Mouse (Mus musculus) lung, embryonic 16.5 days (tissue): ENCODE measurements around the gene Smco3. TPM values are rescaled to one million over a fixed set of nuclear protein-coding genes. Genes with fewer than 3 reads are reported as not detected.
A peak's percentile ranks its signal among the peaks of the same experiment; 100 is the strongest.

Experiments used
- ATAC-seq: fragments of 200-750 bp; cut with Nextera tagmentation; 2 replicates; pipeline ENCODE4 v1.8.0; 2017; ENCODE audit warnings: low read depth, mild to moderate bottlenecking, moderate library complexity
- H3K27ac ChIP-seq: fragments of 300-500 bp; sonication (generic); 2 replicates; pipeline ENCODE4 v1.5.1; 2014; ENCODE audit warnings: mild to moderate bottlenecking, control low read depth, low read length
- H3K27me3 ChIP-seq: fragments of 300-500 bp; sonication (generic); 2 replicates; pipeline ENCODE4 v1.6.1; 2014; ENCODE audit warnings: low read depth, low read length, mixed read lengths; ENCODE audit not compliant: control insufficient read depth, insufficient read depth
- H3K36me3 ChIP-seq: fragments of 300-500 bp; sonication (generic); 2 replicates; pipeline ENCODE4 v1.6.1; 2014; ENCODE audit warnings: low read length; ENCODE audit not compliant: control insufficient read depth, insufficient read depth
- H3K4me1 ChIP-seq: fragments of 300-500 bp; sonication (generic); replicated peaks from 2 replicates; pipeline ENCODE4 v1.6.1; 2014; ENCODE audit warnings: low read length, mixed read lengths; ENCODE audit not compliant: control insufficient read depth, insufficient read depth
- H3K4me2 ChIP-seq: fragments of 300-500 bp; sonication (generic); 2 replicates; pipeline ENCODE4 v1.6.1; 2014; ENCODE audit warnings: low read depth, low read length, control low read depth
- H3K4me3 ChIP-seq: fragments of 300-500 bp; sonication (generic); 2 replicates; pipeline ENCODE4 v1.5.1; 2014; ENCODE audit warnings: mild to moderate bottlenecking, low read length, control low read depth
- H3K9ac ChIP-seq: fragments of 300-500 bp; sonication (generic); 2 replicates; pipeline ENCODE4 v1.6.1; 2014; ENCODE audit warnings: low read length, control low read depth
- H3K9me3 ChIP-seq: fragments of 300-500 bp; sonication (generic); 2 replicates; pipeline ENCODE4 v1.6.1; 2016; ENCODE audit warnings: low read length; ENCODE audit not compliant: control insufficient read depth
- WGBS: fragments of 180-500 bp; shearing (Covaris S2); extraction: QIAGEN DNeasy Blood & Tissue Kit; methylation state at CpG from one replicate; pipeline ENCODE4 v1.1.7; 2014; 5-methylcytosine and 5-hydroxymethylcytosine counted together
- polyA plus RNA-seq: library from polyadenylated mRNA; unstranded; fragments of >200 nt; fragmentation: Nextera tagmentation; extraction: Ambion mirVana; gene quantifications from 2 replicates; pipeline ENCODE4 v1.2.1, GENCODE M21; 2015

The Smco3 gene
- polyA plus RNA-seq, 1 experiment from 2014 or later, result 3.3 TPM

- peaks cover 21% of the 10 kb centered on the region for H3K4me1 ChIP-seq
- no peak overlapping the region for H3K4me2 ChIP-seq
- WGBS, result 69% methylated on average over 4 of the region's 4 CpGs
- peak overlapping the region; percentile 28; the same call in 1 of the 2 replicates for H3K27ac ChIP-seq
- no peak overlapping the region for H3K4me3 ChIP-seq
- H3K27me3 ChIP-seq, result no peaks in the 10 kb centered on the region
- H3K36me3 ChIP-seq, result no peaks in the 10 kb centered on the region
- H3K9me3 ChIP-seq, result no peaks in the 10 kb centered on the region
- no peak for ATAC-seq
- no peak overlapping the region for H3K9ac ChIP-seq
These were observed 17.1 kb upstream of the Smco3 start for GRCm38 (mm10) chr6:136852348-136852747.

- Histone ChIP-seq H3K4me2 (no peak overlapping the region), H3K4me1 (peaks cover 5% of the 10 kb centered on the region), H3K36me3 (no peaks in the 10 kb centered on the region), H3K9ac (no peak overlapping the region), H3K4me3 (no peak overlapping the region), H3K27me3 (no peaks in the 10 kb centered on the region), H3K27ac (no peak overlapping the region), H3K9me3 (no peaks in the 10 kb centered on the region)
- WGBS, result 68% methylated on average over 6 of the region's 6 CpGs
- ATAC-seq, result no peak
These were observed 15.0 kb upstream of the Smco3 start for GRCm38 (mm10) chr6:136850267-136850666.

- Histone ChIP-seq H3K4me2 (no peak overlapping the region), H3K27ac (no peak overlapping the region), H3K36me3 (no peaks in the 10 kb centered on the region), H3K4me3 (no peak overlapping the region), H3K9ac (no peak overlapping the region), H3K27me3 (no peaks in the 10 kb centered on the region), H3K4me1 (peaks cover 4% of the 10 kb centered on the region), H3K9me3 (no peaks in the 10 kb centered on the region)
- WGBS, result 83% methylated on average over 5 of the region's 5 CpGs
- no peak for ATAC-seq
These were observed 13.7 kb upstream of the Smco3 start for GRCm38 (mm10) chr6:136848971-136849370.

GRCm38 (mm10) chr6:136848399-136848798, 13.1 kb upstream of the Smco3 start:
- 79% methylated on average over 8 of the region's 8 CpGs for WGBS
- ATAC-seq, result no peak

GRCm38 (mm10) chr6:136847790-136848189, 12.5 kb upstream of the Smco3 start:
- Histone ChIP-seq H3K9me3 (no peaks in the 10 kb centered on the region), H3K4me1 (peaks cover 3% of the 10 kb centered on the region), H3K4me2 (no peak overlapping the region), H3K27me3 (no peaks in the 10 kb centered on the region), H3K9ac (no peak overlapping the region), H3K36me3 (no peaks in the 10 kb centered on the region), H3K27ac (no peak overlapping the region), H3K4me3 (no peak overlapping the region)
- ATAC-seq, result no peak
- 0% methylated on average over 2 of the region's 2 CpGs for WGBS

More at GRCm38 (mm10) chr6:136848399-136848798, 13.1 kb upstream of the Smco3 start:
- no peak overlapping the region for H3K4me2 ChIP-seq
- H3K4me1 ChIP-seq, result peaks cover 4% of the 10 kb centered on the region
- H3K4me3 ChIP-seq, result no peak overlapping the region
- H3K9ac ChIP-seq, result no peak overlapping the region
- H3K27ac ChIP-seq, result no peak overlapping the region
- no peaks in the 10 kb centered on the region for H3K9me3 ChIP-seq
- no peaks in the 10 kb centered on the region for H3K36me3 ChIP-seq
- H3K27me3 ChIP-seq, result no peaks in the 10 kb centered on the region

GRCm38 (mm10) chr6:136847267-136847666, 12.0 kb upstream of the Smco3 start:
- WGBS, result 93% methylated on average over 3 of the region's 3 CpGs
- no peak overlapping the region for H3K27ac ChIP-seq
- no peak for ATAC-seq
- H3K4me3 ChIP-seq, result no peak overlapping the region
- H3K4me2 ChIP-seq, result no peak overlapping the region
- no peaks in the 10 kb centered on the region for H3K36me3 ChIP-seq
- H3K4me1 ChIP-seq, result no peaks in the 10 kb centered on the region
- H3K27me3 ChIP-seq, result no peaks in the 10 kb centered on the region
- no peak overlapping the region for H3K9ac ChIP-seq
- H3K9me3 ChIP-seq, result no peaks in the 10 kb centered on the region

- Histone ChIP-seq H3K9ac (no peak overlapping the region), H3K4me3 (no peak overlapping the region), H3K36me3 (no peaks in the 10 kb centered on the region), H3K4me1 (no peaks in the 10 kb centered on the region), H3K9me3 (no peaks in the 10 kb centered on the region), H3K27ac (no peak overlapping the region), H3K27me3 (no peaks in the 10 kb centered on the region), H3K4me2 (no peak overlapping the region)
- ATAC-seq, result no peak
- 70% methylated on average over 5 of the region's 5 CpGs for WGBS
These were observed 10.6 kb upstream of the Smco3 start for GRCm38 (mm10) chr6:136845706-136846480.

GRCm38 (mm10) chr6:136844903-136845302, 9.7 kb upstream of the Smco3 start:
- Histone ChIP-seq H3K36me3 (no peaks in the 10 kb centered on the region), H3K4me1 (no peaks in the 10 kb centered on the region), H3K4me2 (no peak overlapping the region), H3K27me3 (no peaks in the 10 kb centered on the region), H3K9ac (no peak overlapping the region), H3K27ac (no peak overlapping the region), H3K9me3 (no peaks in the 10 kb centered on the region), H3K4me3 (no peak overlapping the region)
- WGBS, result 53% methylated on average over 2 of the region's 2 CpGs
- no peak for ATAC-seq

- Histone ChIP-seq H3K4me3 (no peak overlapping the region), H3K27me3 (no peaks in the 10 kb centered on the region), H3K4me1 (no peaks in the 10 kb centered on the region), H3K27ac (no peak overlapping the region), H3K9me3 (no peaks in the 10 kb centered on the region), H3K36me3 (no peaks in the 10 kb centered on the region), H3K4me2 (no peak overlapping the region), H3K9ac (no peak overlapping the region)
- WGBS, result 65% methylated on average over 3 of the region's 3 CpGs
- no peak for ATAC-seq
These were observed 2.1 kb upstream of the Smco3 start for GRCm38 (mm10) chr6:136837323-136837722.
